Mouse (Mus musculus): Measurements from ENCODE around the gene Zbtb48.

Zbtb48 gene

DNA sequence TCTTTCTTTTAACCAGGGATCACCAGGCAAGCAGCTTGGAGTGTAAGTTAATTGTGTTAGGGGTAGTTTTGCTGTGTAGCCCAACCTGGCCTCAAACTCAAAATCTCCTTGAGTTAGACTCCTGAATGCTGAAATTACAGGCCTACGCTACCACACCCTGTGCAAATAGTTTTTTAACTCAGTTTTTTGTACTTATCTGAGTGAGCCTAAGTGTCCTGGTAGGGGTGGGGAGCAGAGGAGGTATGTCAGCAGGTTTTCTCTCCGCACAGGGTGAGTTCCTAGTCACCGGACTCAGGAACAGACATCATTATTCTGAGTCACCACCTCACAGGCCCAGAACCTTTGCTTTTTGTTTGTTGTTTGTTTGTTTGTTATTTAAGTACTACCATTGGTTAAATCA, 25.4 kb downstream of the Zbtb48 start:
- in situ Hi-C loops (cut with MboI, MseI): no loop called here

DNA sequence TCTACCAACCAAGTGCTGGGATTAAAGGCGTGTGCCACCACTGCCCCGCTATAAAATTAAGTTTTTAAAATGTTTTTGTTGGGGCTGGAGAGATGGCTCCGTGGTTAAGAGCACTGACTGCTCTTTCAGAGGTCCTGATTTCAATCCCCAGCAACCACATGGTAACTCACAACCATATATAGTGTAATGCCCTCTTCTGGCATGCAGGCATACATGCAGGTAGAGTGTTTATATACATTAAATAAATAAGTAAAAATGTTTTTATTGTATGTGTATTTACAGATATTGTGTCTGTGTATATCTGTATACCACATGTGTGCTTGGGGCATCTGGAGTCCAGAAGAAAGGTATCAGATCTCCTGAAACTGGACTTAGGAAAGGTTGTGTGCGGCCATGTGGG, 26.1 kb downstream of the Zbtb48 start:
- in situ Hi-C loops (cut with MboI, MseI): no loop called here

DNA sequence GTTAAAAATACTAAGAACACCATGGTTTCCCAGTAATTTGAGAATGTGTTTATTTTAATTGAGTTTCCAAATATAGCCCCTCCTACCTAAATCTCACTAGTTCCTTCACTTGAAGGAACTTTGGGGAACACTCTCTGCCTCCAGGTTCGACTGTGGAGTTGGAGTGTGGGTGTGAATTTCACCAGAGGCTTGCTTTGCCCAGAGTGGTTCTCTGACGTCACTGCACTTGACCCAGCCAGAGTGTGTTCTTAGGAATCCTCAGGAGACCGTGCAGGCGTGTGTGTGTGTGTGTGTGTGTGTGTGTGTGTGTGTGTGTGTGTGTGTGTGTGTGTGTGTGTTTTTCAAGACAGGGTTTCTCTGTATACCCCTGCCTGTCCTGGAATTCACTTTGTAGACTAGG, 26.6 kb downstream of the Zbtb48 start:
- in situ Hi-C loops (cut with MboI, MseI): no loop called here

DNA sequence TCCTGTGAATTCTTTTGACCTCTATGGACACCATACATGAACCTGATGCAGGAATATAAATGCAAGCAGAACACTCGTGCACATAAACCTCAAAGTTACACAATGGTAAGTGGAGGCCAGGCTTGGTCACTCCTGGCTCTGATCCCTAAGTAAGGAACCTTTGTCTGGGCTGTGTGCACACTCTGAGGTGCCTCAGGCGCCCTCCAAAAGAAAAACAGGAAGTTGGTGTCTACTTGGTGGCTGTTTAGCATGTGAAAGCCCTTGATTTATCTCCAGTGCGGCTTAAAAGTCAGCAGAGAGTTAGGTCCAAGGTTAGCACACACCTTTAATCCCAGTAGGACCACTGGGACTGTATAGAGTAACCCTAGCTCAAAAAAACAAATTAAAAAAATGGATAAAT, 28.0 kb downstream of the Zbtb48 start:
- in situ Hi-C loops (cut with MboI, MseI): no loop called here

DNA sequence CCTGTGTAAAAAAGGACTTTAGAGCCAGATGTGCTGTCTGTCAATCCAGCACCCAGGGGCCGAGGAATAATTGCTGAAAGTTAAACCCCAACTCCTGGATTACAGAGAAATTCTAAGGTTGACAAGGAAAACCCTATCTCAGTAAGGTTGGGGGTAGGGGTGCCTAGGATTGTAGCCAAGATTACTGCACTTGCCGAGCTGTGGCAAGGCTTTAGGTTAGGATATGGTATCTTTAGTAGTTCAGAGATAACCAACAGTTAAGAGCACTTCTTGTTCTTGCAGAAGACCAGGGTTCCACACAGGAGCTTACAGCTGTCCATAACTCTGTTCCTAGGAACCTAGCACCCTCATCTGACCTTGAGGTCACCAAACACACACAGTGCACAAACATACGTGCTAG, 29.8 kb downstream of the Zbtb48 start:
- in situ Hi-C loops (cut with MboI, MseI): no loop called here

DNA sequence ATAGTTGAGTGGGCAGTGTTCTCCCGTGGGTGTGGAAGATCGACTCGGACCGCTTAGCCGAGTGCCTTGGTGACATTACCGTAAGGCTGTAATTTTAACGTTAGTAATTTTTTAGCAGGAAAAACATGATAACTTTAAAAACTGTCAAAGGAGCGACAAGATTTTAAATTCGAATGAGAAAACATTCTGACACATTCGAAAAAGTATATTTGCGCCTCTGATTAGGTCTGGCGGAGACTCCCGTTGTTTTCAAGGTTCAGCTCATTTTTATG, 30.6 kb downstream of the Zbtb48 start:
- in situ Hi-C loops (cut with MboI, MseI): no loop called here

DNA sequence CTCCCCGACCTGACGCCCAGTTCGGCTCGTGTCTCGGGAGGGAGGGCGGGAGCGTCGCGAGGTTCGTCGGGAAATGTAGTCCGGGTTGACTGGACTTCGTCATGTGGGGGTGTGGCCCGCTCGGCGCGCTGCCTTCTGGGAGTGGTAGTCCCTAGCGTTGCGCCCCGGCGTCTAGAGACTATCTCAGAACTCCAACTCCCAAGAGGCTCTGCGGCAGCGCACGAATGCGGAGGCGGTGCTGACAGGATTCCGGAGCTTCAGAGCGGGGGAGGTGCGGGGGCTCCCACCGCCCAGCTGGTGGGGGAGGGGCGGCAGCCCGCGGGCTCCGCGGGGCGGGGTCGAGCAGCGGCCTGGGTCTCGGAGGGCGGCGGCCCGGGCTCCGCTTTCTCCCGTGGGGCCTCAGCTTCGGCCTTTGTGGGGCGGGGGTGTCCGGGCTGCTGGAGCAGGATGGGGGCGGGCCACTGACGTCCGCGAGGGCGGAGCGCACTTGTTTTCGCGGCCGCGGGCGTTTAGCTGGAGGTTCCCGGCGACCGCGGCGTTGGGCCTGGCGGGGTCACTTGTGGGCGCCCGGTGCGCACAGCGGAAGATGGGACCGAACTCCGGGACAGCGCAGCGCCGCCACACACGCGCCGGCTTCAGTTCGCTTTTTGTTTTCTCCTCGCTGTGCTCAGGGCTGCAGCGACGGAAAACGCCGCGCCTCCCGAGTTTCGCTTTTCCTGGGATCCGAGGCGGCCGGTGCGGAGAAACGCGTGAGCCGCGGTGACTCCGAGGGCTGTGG, 31.1 kb downstream of the Zbtb48 start, which contains the start of gene Phf13:
TSS of gene Phf13 (minus strand) at position 86 of the 778 bp plus-strand sequence.
- in situ Hi-C loops (cut with MboI, MseI): no loop called here

DNA sequence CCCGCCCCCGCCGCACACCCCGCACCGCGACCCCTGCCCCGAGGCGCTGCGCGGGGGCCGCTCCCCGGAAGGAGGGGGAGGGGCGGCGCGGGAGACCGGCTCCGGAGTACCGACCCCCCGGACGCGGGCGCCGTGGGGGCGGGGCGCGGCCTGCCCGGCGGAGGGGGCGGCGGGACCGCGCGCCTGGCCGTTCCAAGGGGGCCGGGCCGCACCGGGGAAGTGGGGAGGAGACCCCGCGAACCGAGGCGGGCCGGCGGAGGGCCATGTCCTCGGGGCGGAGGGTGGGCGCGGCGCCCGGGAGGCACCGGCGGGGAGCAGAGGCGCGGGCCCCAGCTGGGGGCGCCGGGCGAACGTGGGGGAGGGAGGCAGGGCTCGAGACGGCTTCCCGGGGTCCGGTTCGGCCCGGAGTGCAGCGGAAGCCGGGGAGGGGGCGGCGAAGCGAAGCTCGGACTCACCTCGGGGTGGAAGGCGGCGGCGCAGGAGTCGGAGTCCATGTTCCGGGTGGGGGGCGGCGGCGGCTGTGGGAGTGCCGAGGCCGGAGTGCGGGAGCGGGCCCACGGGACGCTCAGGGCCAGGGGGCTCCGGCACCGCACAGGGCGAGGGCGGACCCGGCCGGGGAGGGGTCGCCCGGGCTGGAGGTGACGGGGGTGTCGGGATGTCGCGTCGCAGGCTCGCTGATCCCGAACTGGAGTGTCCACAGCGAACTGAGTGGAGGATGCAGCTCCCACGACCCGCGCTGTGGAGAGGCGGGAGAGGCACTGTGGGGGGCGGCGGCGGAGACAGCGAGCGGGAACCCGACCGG, 31.9 kb downstream of the Zbtb48 start:
- in situ Hi-C loops (cut with MboI, MseI): no loop called here

DNA sequence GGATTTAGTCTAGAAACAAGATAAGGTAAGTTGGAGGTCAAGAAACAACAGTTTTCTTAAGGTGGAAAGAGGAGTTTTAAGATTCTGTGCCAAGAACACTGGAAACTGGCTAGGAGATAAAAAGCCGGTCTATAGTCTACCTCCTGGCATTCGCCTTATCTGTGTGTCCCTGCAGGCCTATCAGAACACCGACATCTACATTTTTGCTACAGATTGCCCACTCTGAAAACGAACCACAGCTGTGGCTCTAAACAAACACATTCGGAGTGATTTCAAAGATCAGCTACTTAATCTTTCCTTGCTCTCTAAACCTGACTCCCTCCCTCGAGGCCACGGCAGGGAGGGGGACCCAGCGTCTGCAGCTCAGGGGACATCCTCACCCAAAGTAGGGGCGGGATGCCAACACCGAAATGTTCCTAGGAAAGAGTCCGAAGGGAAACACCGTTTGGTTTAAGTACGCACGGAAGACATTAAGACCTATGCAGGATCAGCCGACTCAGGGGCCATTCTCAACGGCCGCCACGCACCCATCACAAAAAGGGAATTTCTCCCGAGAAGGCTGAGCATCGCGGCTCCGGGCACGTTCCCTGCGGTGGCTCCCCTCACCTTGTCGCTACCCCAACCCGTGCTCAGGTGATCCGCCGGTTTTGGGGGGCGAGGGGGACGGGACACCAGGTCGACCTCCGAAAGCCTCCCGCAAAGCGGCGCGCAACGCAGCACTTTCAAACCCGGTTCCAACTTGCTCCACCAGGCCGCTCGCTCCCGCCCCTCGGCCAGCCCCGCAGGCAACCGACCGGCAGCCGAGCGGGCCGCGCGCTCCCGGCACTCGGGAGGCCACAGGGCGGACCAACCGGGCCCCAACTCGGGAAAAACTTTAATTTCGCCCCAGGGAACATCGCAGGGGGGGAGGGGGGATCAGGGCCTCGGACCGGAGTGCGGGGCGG, 33.0 kb downstream of the Zbtb48 start:
- in situ Hi-C loops (cut with MboI, MseI): no loop called here

DNA sequence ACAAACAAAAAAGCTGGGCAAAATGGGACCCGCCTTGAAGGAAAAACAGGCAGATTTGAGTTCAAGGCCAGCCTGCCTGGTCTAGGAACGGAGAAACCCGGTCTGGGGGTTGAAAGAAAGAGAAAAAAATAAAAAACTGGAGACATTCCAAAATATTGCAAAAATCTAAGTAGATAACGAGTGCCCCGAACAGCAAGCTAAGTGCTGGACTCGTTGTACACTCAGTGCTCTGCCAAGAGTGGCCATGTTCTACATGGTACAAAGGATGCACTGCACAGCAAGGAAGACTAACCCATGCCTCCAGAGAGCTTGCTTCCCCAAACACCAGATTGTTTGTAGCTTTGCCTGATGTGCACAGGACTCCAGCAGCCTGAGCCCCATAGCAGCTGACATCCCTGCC, 34.4 kb downstream of the Zbtb48 start:
- in situ Hi-C loops (cut with MboI, MseI): no loop called here

DNA sequence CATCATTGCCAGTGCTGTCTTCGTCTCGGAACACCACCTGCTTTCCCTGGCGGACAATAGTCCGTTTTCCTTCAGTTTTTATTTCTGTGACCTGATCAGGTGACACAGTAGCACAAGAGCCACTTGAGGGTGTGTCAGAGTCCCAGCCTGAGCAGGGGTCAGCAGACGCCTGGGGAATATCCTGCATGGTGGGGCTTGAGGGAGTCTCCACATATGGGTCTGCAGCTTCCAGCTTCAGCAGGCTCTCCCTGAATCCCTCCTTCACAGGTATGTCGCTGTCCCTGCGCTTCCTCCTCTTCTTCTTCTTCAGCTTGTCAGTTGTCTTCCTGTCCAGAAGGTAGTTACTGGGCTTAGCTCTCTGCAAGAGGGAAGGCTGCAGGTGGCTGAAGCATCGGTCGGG, 35.4 kb downstream of the Zbtb48 start:
- in situ Hi-C loops (cut with MboI, MseI): no loop called here

DNA sequence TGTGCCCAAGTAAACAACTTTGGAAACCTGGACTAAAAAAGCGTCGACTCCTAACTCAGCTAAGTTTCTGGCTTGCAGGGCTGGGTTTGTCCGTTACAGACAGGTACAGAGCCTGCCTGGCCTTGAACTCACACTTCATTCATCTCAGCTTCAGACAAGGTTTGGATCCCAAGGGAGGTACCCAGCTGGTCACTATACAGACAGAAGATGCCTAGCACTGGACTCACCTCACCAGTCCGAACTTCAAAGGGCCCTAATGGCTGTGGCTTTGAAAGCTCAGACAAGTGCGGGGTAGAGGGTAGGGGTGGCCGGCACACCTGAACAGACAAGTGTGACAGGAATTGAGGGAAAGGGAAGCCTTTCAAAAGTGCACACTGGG, 38.4 kb downstream of the Zbtb48 start:
- in situ Hi-C loops (cut with MboI, MseI): no loop called here

DNA sequence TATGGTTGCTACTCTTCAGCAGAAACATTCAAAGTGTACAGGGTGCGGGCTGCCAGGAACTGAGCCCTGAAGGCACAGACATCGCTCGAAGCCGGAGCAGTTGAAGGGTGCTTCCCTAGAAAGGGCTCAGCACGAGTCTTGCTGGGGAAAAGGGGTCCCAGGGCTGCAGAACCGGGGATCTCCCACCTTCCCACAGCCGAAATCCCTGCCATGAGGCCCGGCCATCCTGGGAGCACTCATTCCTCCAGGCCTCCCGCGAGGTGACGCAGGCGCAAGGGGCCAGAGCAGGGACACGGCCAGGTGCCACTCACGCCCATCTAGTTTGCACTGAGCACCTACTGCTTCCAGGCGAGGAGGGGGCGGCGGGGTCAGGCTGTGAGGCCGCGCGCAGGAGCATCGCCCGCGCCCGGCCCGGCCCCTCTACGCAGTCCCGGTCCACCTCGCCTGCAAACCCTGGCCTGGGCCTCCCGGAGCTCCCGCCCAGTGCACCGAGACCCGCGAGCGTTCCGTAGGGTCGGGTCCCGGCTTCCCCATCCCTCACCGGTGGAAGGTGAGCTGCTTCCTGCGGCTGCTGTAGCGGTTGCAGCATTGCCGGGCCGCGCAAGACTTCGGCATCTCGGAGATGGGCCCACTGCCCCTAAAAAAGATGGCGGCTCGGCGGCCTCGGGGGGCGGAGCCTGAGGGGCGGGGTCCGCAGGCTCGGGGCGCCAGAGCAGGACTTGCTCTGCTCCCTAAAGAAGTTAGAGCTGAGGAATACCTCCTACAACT, 38.9 kb downstream of the Zbtb48 start, which contains the start of gene Thap3:
TSS of gene Thap3 (minus strand) at position 656 of the 768 bp plus-strand sequence.
- in situ Hi-C loops (cut with MboI, MseI): no loop called here

DNA sequence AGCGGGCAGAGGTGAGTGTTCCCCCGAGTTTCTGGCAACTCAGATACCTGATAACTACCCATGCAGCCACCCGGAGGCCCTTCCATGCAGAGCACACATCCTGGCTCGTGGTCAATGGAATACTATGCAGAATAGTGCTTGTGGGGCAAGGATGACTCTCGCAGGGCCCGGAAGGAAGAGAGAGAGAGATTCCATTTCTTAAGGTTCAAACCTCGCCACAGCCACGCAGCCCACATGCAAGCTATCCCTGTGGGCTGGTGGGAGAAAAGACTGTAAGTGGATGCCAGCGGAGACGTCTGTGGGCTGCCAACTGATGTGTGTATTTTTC, 39.5 kb downstream of the Zbtb48 start:
- in situ Hi-C loops (cut with MboI, MseI): no loop called here

DNA sequence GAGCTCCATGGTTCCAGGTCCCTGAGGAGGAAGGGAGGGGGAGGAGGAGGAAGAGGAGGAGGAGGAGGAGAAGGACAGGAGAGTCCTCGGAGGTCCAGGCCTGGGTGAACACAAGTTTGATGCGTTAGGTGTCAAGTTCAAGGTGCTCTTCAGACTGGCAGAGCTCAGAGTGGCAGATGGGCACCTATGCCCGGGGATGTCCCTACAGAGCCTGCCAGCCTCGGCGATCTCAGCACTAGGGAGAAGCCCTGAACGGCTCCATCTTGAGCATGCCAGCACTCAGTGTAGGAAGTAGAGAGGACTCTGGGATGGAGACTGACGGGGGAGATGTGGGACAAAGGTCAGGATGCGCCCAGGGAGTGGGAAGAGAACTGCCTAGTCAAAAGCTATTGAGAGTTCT, 40.8 kb downstream of the Zbtb48 start:
- in situ Hi-C loops (cut with MboI, MseI): no loop called here

DNA sequence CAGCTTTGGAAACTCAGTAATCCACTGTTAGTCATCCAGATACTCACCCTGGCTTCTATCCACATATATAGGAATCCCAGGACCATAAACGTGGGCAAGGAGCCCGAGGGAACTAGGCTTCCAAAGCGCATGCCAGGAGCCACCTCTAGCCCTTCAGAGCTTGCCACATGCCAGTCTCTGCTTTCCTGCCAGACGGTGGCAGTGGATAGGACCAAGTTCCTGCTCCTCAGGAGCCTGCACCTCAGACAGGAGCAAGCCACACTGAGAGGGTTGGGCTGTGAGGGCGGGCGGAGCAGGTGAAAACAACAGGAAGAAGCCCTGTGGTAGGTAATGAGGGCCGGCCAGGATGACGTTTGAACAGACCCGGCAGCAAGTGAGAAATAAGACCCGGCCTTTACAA, 41.6 kb downstream of the Zbtb48 start:
- in situ Hi-C loops (cut with MboI, MseI): no loop called here

DNA sequence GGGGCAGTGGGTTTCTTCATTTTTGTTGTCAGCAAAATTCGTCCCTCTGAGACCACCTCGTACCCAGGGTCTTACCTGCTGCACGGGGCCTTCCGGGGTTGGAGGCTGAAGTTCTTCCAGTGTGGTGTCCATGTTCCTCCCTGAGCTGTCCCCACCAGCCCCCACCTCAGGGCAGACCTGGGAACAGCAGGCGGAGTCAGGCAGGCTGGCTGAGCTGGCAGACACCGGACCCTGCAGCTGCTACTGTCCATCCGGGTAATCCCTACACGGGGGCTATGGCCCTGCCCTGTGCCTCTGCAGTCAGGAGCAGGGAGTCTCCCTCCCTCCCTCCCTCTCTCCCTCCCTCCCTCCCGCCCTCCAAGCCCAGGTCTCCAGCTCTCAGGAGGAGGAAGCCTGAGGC, 43.9 kb downstream of the Zbtb48 start:
- in situ Hi-C loops (cut with MboI, MseI): no loop called here

DNA sequence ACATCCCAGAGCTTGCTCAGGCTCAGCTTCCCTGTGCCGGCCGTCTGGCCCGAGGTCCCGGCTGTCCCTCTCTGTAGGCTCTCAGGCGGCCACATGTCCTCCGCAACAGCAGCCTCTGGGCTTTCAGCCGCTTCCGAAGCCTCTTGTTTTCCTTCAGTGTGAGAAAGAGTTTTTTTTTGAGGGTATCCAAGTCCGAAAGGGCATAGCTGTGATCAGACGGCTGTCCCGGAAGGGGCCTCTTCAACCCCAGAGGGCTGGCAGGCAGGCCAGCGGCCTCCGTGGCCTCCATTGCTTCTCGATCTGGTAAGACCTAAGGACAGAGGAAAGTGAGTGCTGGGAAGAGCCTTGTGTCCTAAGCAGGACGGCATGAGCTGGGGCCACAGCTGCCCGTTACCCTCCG, 44.4 kb downstream of the Zbtb48 start:
- in situ Hi-C loops (cut with MboI, MseI): no loop called here

DNA sequence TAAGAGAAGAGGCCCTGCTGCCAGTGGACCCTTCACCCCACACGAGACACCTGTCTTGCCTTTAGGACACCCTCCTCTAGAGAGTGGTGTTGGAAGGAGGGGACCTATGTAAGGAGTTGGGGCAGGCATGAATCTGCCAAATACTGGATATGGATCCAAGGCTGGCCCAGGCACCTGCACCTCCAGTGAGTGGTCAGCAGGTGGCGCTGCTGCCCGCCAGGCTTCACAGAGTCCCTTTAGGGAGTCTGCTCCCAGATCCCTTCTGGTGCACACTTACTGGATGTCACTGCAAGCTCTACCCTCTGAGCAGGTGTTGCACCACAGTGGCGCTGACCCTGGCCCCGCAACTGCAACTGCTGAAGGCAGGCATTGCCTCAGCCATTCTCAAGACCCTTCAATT, 46.1 kb downstream of the Zbtb48 start:
- in situ Hi-C loops (cut with MboI, MseI): no loop called here

DNA sequence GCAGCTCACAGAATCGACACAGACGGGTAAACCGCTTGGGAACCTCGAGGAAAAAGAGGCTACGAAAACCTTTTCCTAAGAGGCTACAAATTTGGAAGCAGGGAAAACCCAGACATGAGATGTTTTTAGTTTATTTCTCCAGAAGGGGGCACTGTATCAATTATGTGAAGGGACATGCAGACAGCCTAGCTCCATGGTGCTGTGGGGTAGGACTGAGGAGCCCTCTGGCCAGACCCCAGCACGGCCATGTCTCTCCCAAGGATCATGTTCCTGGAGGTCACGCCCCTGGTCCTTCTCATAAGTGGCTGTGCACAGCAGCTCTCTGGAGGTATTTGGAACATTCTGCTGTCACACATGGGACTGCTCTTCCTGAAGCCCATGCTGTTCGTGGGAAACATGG, 46.8 kb downstream of the Zbtb48 start:
- in situ Hi-C loops (cut with MboI, MseI): no loop called here

DNA sequence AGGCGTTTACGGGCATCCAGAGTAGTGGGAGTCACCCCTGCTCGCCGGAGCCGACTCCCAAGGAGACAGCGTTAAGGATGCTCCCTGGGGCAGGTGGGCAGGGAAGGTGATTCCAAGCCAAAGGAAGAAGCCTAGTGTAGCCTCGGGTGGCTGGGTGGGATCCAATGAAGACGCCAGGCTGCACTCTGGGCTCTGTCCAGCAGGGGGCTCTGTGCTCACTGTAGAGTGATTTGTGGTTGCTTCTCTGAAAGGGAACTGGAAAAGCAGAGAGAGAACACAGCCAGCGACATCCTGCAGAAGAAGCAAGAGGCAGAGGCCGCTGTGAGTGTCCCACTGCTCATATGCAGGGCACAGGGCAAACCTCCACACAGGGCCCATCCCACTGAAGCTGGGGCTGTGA, 49.7 kb downstream of the Zbtb48 start:
- in situ Hi-C loops (cut with MboI, MseI): no loop called here

DNA sequence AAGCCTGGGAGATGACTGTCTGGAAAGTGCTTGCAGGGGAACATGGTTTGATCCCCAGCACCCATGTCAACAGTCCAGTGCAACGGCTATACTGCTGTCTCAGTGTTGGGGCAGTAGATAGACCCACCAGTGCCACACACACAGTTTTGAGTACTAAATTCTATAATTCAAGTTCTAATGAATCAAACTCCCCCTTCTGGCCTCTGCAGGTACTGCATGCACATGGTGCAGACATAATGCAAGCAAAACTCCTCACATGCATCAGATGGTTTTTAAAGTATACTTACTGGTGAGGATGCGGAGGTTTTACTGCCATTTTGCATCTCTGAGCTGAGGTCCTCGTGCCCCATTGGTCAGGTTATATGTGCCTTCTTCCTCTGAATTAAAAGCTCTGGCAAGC, 52.0 kb downstream of the Zbtb48 start:
- in situ Hi-C loops (cut with MboI, MseI): no loop called here
